Mouse (Mus musculus): ENCODE measurements around the gene Gm5244. TPM values are rescaled to one million over a fixed set of nuclear protein-coding genes. Genes with fewer than 3 reads are reported as not detected.

Gm5244 gene
- polyA plus RNA-seq (2015; fragmentation: Nextera tagmentation; extraction: Ambion mirVana), result not detected in 2 replicates

GRCm38 (mm10) chr19:12846382-12846781 is at the start of gene Gm5244:
Gm5244 (plus strand) TSS chr19:12846682.
- H3K27ac ChIP-seq (ENCODE audit: low read depth, low read length), result no peak within 1 kb of the TSS
- no peaks in the 10 kb centered on the region for H3K27me3 ChIP-seq (replicated peaks; ENCODE audit: control insufficient read depth, insufficient read depth, low read length)
- no peaks in the 10 kb centered on the region for H3K36me3 ChIP-seq (ENCODE audit: control insufficient read depth, insufficient read depth, low read length)
- no peaks in the 10 kb centered on the region for H3K4me1 ChIP-seq (ENCODE audit: control insufficient read depth, insufficient read depth, low read depth, low read length)
- H3K4me3 ChIP-seq (ENCODE audit: low read length), result no peak within 1 kb of the TSS
- no peaks in the 10 kb centered on the region for H3K9me3 ChIP-seq (ENCODE audit: control insufficient read depth, low read length)
- no peak within 1 kb of the TSS for H3K9ac ChIP-seq (ENCODE audit: low read depth, low read length)
- no peak for ATAC-seq
- no peak within 1 kb of the TSS for H3K4me2 ChIP-seq (ENCODE audit: low read length)

- H3K9ac ChIP-seq (ENCODE audit: low read depth, low read length), result no peak overlapping the region
- H3K4me2 ChIP-seq (ENCODE audit: low read length), result peak overlapping the region; percentile 70
- WGBS, result under 1% methylated on average over 7 of the region's 7 CpGs
- no peaks in the 10 kb centered on the region for H3K9me3 ChIP-seq (ENCODE audit: control insufficient read depth, low read length)
- no peaks in the 10 kb centered on the region for H3K27me3 ChIP-seq (replicated peaks; ENCODE audit: control insufficient read depth, insufficient read depth, low read length)
- no peak for ATAC-seq
- peak overlapping the region; percentile 88; the same call in 1 of the 2 replicates for H3K27ac ChIP-seq (ENCODE audit: low read depth, low read length)
- no peaks in the 10 kb centered on the region for H3K36me3 ChIP-seq (ENCODE audit: control insufficient read depth, insufficient read depth, low read length)
- peaks cover 4% of the 10 kb centered on the region for H3K4me1 ChIP-seq (ENCODE audit: control insufficient read depth, insufficient read depth, low read depth, low read length)
- peak overlapping the region; percentile 95 for H3K4me3 ChIP-seq (ENCODE audit: low read length)
Observed at GRCm38 (mm10) chr19:12797071-12797470, 49.4 kb upstream of the Gm5244 start.

- Histone ChIP-seq H3K4me1 (ENCODE audit: control insufficient read depth, insufficient read depth, low read depth, low read length) (peaks cover 2% of the 10 kb centered on the region; the same call in 1 of the 2 replicates), H3K4me2 (ENCODE audit: low read length) (no peak overlapping the region), H3K9ac (ENCODE audit: low read depth, low read length) (no peak overlapping the region), H3K27ac (ENCODE audit: low read depth, low read length) (no peak overlapping the region), H3K36me3 (ENCODE audit: control insufficient read depth, insufficient read depth, low read length) (no peaks in the 10 kb centered on the region), H3K9me3 (ENCODE audit: control insufficient read depth, low read length) (no peaks in the 10 kb centered on the region), H3K4me3 (ENCODE audit: low read length) (no peak overlapping the region), H3K27me3 (replicated peaks; ENCODE audit: control insufficient read depth, insufficient read depth, low read length) (no peaks in the 10 kb centered on the region)
- ATAC-seq, result no peak
- 79% methylated on average over 4 of the region's 4 CpGs for WGBS
Observed at GRCm38 (mm10) chr19:12798404-12798803, 48.1 kb upstream of the Gm5244 start.

- WGBS, result 86% methylated on average over 3 of the region's 3 CpGs
- ATAC-seq, result no peak
- no peak overlapping the region for H3K27ac ChIP-seq (ENCODE audit: low read depth, low read length)
- H3K36me3 ChIP-seq (ENCODE audit: control insufficient read depth, insufficient read depth, low read length), result no peaks in the 10 kb centered on the region
- no peaks in the 10 kb centered on the region for H3K9me3 ChIP-seq (ENCODE audit: control insufficient read depth, low read length)
- no peaks in the 10 kb centered on the region for H3K27me3 ChIP-seq (replicated peaks; ENCODE audit: control insufficient read depth, insufficient read depth, low read length)
- no peak overlapping the region for H3K4me2 ChIP-seq (ENCODE audit: low read length)
- no peaks in the 10 kb centered on the region for H3K4me1 ChIP-seq (ENCODE audit: control insufficient read depth, insufficient read depth, low read depth, low read length)
- H3K4me3 ChIP-seq (ENCODE audit: low read length), result no peak overlapping the region
- H3K9ac ChIP-seq (ENCODE audit: low read depth, low read length), result no peak overlapping the region
Observed at GRCm38 (mm10) chr19:12799081-12799480, 47.4 kb upstream of the Gm5244 start.

- Histone ChIP-seq H3K9me3 (ENCODE audit: control insufficient read depth, low read length) (no peaks in the 10 kb centered on the region), H3K27me3 (replicated peaks; ENCODE audit: control insufficient read depth, insufficient read depth, low read length) (no peaks in the 10 kb centered on the region), H3K4me1 (ENCODE audit: control insufficient read depth, insufficient read depth, low read depth, low read length) (no peaks in the 10 kb centered on the region), H3K9ac (ENCODE audit: low read depth, low read length) (no peak overlapping the region), H3K4me3 (ENCODE audit: low read length) (no peak overlapping the region), H3K4me2 (ENCODE audit: low read length) (no peak overlapping the region), H3K27ac (ENCODE audit: low read depth, low read length) (no peak overlapping the region), H3K36me3 (ENCODE audit: control insufficient read depth, insufficient read depth, low read length) (no peaks in the 10 kb centered on the region)
- ATAC-seq, result no peak
- WGBS, result 85% methylated on average over 2 of the region's 2 CpGs
Observed at GRCm38 (mm10) chr19:12800621-12801020, 45.9 kb upstream of the Gm5244 start.

GRCm38 (mm10) chr19:12801046-12801445 is 45.4 kb upstream of the Gm5244 start:
- WGBS, result 75% methylated on average over 3 of the region's 3 CpGs
- no peak overlapping the region for H3K4me2 ChIP-seq (ENCODE audit: low read length)
- H3K27me3 ChIP-seq (replicated peaks; ENCODE audit: control insufficient read depth, insufficient read depth, low read length), result no peaks in the 10 kb centered on the region
- H3K4me3 ChIP-seq (ENCODE audit: low read length), result no peak overlapping the region
- ATAC-seq, result no peak
- no peaks in the 10 kb centered on the region for H3K36me3 ChIP-seq (ENCODE audit: control insufficient read depth, insufficient read depth, low read length)
- no peak overlapping the region for H3K27ac ChIP-seq (ENCODE audit: low read depth, low read length)
- H3K9ac ChIP-seq (ENCODE audit: low read depth, low read length), result no peak overlapping the region
- no peaks in the 10 kb centered on the region for H3K4me1 ChIP-seq (ENCODE audit: control insufficient read depth, insufficient read depth, low read depth, low read length)
- H3K9me3 ChIP-seq (ENCODE audit: control insufficient read depth, low read length), result no peaks in the 10 kb centered on the region

GRCm38 (mm10) chr19:12802830-12803229 is 43.7 kb upstream of the Gm5244 start:
- H3K9ac ChIP-seq (ENCODE audit: low read depth, low read length), result no peak overlapping the region
- no peak overlapping the region for H3K4me3 ChIP-seq (ENCODE audit: low read length)
- no peaks in the 10 kb centered on the region for H3K36me3 ChIP-seq (ENCODE audit: control insufficient read depth, insufficient read depth, low read length)
- no peak overlapping the region for H3K27ac ChIP-seq (ENCODE audit: low read depth, low read length)
- no peak for ATAC-seq
- no peak overlapping the region for H3K4me2 ChIP-seq (ENCODE audit: low read length)
- H3K4me1 ChIP-seq (ENCODE audit: control insufficient read depth, insufficient read depth, low read depth, low read length), result no peaks in the 10 kb centered on the region
- 76% methylated on average over 3 of the region's 3 CpGs for WGBS
- no peaks in the 10 kb centered on the region for H3K9me3 ChIP-seq (ENCODE audit: control insufficient read depth, low read length)
- H3K27me3 ChIP-seq (replicated peaks; ENCODE audit: control insufficient read depth, insufficient read depth, low read length), result no peaks in the 10 kb centered on the region

- Histone ChIP-seq H3K9ac (ENCODE audit: low read depth, low read length) (no peak overlapping the region), H3K4me3 (ENCODE audit: low read length) (no peak overlapping the region), H3K4me1 (ENCODE audit: control insufficient read depth, insufficient read depth, low read depth, low read length) (no peaks in the 10 kb centered on the region), H3K27ac (ENCODE audit: low read depth, low read length) (no peak overlapping the region), H3K9me3 (ENCODE audit: control insufficient read depth, low read length) (no peaks in the 10 kb centered on the region), H3K4me2 (ENCODE audit: low read length) (no peak overlapping the region), H3K36me3 (ENCODE audit: control insufficient read depth, insufficient read depth, low read length) (no peaks in the 10 kb centered on the region), H3K27me3 (replicated peaks; ENCODE audit: control insufficient read depth, insufficient read depth, low read length) (no peaks in the 10 kb centered on the region)
- 82% methylated on average over 1 of the region's 1 CpGs for WGBS
- no peak for ATAC-seq
Observed at GRCm38 (mm10) chr19:12804237-12804636, 42.2 kb upstream of the Gm5244 start.

- no peaks in the 10 kb centered on the region for H3K4me1 ChIP-seq (ENCODE audit: control insufficient read depth, insufficient read depth, low read depth, low read length)
- no peak for ATAC-seq
- no peak overlapping the region for H3K9ac ChIP-seq (ENCODE audit: low read depth, low read length)
- 95% methylated on average over 3 of the region's 3 CpGs for WGBS
- no peaks in the 10 kb centered on the region for H3K36me3 ChIP-seq (ENCODE audit: control insufficient read depth, insufficient read depth, low read length)
- H3K27me3 ChIP-seq (replicated peaks; ENCODE audit: control insufficient read depth, insufficient read depth, low read length), result no peaks in the 10 kb centered on the region
- H3K9me3 ChIP-seq (ENCODE audit: control insufficient read depth, low read length), result no peaks in the 10 kb centered on the region
- no peak overlapping the region for H3K27ac ChIP-seq (ENCODE audit: low read depth, low read length)
- H3K4me3 ChIP-seq (ENCODE audit: low read length), result no peak overlapping the region
- no peak overlapping the region for H3K4me2 ChIP-seq (ENCODE audit: low read length)
Observed at GRCm38 (mm10) chr19:12805730-12806129, 40.8 kb upstream of the Gm5244 start.

GRCm38 (mm10) chr19:12806214-12806613 is 40.3 kb upstream of the Gm5244 start:
- Histone ChIP-seq H3K4me3 (ENCODE audit: low read length) (no peak overlapping the region), H3K9me3 (ENCODE audit: control insufficient read depth, low read length) (no peaks in the 10 kb centered on the region), H3K4me2 (ENCODE audit: low read length) (no peak overlapping the region), H3K27ac (ENCODE audit: low read depth, low read length) (no peak overlapping the region), H3K27me3 (replicated peaks; ENCODE audit: control insufficient read depth, insufficient read depth, low read length) (no peaks in the 10 kb centered on the region), H3K9ac (ENCODE audit: low read depth, low read length) (no peak overlapping the region), H3K36me3 (ENCODE audit: control insufficient read depth, insufficient read depth, low read length) (no peaks in the 10 kb centered on the region), H3K4me1 (ENCODE audit: control insufficient read depth, insufficient read depth, low read depth, low read length) (no peaks in the 10 kb centered on the region)
- 72% methylated on average over 2 of the region's 2 CpGs for WGBS
- ATAC-seq, result no peak
